Mouse (Mus musculus): ENCODE data around the gene Rnf215. TPM values are rescaled to one million over a fixed set of nuclear protein-coding genes. Genes with fewer than 3 reads are reported as not detected.
"Not testable (repeated sequence)": the region's sequence is repeated elsewhere in the genome, so short reads cannot be mapped to it uniquely, and the experiment has no call there.

Gene Rnf215
- total RNA-seq, 2 experiments from 2014 or later: 16.7 to 21.2 TPM

GRCm38 (mm10) chr11:4148120-4148519 lies 13.1 kb downstream of the Rnf215 start:
- no peak for DNase-seq

- peak; percentile 32 for DNase-seq
Measured at GRCm38 (mm10) chr11:4148536-4149156, 13.6 kb downstream of the Rnf215 start.

GRCm38 (mm10) chr11:4149886-4150285 lies 14.9 kb downstream of the Rnf215 start:
- no peak for DNase-seq

GRCm38 (mm10) chr11:4153694-4154093 lies 18.7 kb downstream of the Rnf215 start:
- no peak for DNase-seq

GRCm38 (mm10) chr11:4155641-4156040 lies 20.6 kb downstream of the Rnf215 start:
- no peak for DNase-seq

- DNase-seq: no peak
Measured at GRCm38 (mm10) chr11:4158676-4159075, 23.7 kb downstream of the Rnf215 start.

- peak; percentile 97 for DNase-seq
Measured at GRCm38 (mm10) chr11:4159808-4160708, 25.1 kb downstream of the Rnf215 start, which contains the start of the genes Ccdc157 and Sf3a1. Gene Ccdc157 (minus strand): TSS chr11:4160293. Gene Sf3a1 (plus strand): TSS chr11:4160350.

GRCm38 (mm10) chr11:4160758-4161480 lies 25.9 kb downstream of the Rnf215 start:
- DNase-seq: no peak

- no peak for DNase-seq
Measured at GRCm38 (mm10) chr11:4164701-4165100, 29.7 kb downstream of the Rnf215 start.

GRCm38 (mm10) chr11:4166467-4167090 lies 31.6 kb downstream of the Rnf215 start:
- DNase-seq: no peak

GRCm38 (mm10) chr11:4174586-4174985 lies 39.6 kb downstream of the Rnf215 start:
- peak; percentile 82 for DNase-seq

GRCm38 (mm10) chr11:4177716-4178115 lies 42.7 kb downstream of the Rnf215 start:
- DNase-seq: no peak

GRCm38 (mm10) chr11:4182061-4182460 lies 47.1 kb downstream of the Rnf215 start:
- DNase-seq: no peak

GRCm38 (mm10) chr11:4183511-4183910 lies 48.5 kb downstream of the Rnf215 start:
- no peak for DNase-seq

- DNase-seq: no peak
Measured at GRCm38 (mm10) chr11:4184251-4184952, 49.4 kb downstream of the Rnf215 start.

GRCm38 (mm10) chr11:4185480-4185879 lies 50.5 kb downstream of the Rnf215 start:
- not testable (repeated sequence) for DNase-seq

- DNase-seq: peak; percentile 99
Measured at GRCm38 (mm10) chr11:4186486-4187317, 51.7 kb downstream of the Rnf215 start, which contains the start of gene Tbc1d10a. Gene Tbc1d10a (plus strand): TSS chr11:4186789.

- no peak for DNase-seq
Measured at GRCm38 (mm10) chr11:4187318-4187700, 52.3 kb downstream of the Rnf215 start.

- no peak for DNase-seq
Measured at GRCm38 (mm10) chr11:4189182-4189581, 54.2 kb downstream of the Rnf215 start.

GRCm38 (mm10) chr11:4190677-4191076 lies 55.7 kb downstream of the Rnf215 start:
- DNase-seq: no peak
